Mouse (Mus musculus) kidney, adult 2 months (tissue): ENCODE measurements at regions not wholly inside any gene's neighbourhood (a gene's known extent, or its start where the extent isn't known, plus 50 kb on each side); places are given as distances from the start of the nearest gene placed in this dataset.

Experiments
- CTCF ChIP-seq: fragments of 200-500 bp; conservative IDR thresholded peaks from 2 replicates; pipeline ENCODE4 v1.5.1; 2011; ENCODE audit warnings: low read depth, mild to moderate bottlenecking, control low read depth, low read length, moderate library complexity, mixed read lengths; ENCODE audit not compliant: insufficient read depth, insufficient read length
- POLR2A ChIP-seq: fragments of 200-500 bp; IDR thresholded peaks from one replicate; pipeline ENCODE4 v1.6.1; 2011; ENCODE audit warnings: low read depth, low read length, control low read depth

DNA sequence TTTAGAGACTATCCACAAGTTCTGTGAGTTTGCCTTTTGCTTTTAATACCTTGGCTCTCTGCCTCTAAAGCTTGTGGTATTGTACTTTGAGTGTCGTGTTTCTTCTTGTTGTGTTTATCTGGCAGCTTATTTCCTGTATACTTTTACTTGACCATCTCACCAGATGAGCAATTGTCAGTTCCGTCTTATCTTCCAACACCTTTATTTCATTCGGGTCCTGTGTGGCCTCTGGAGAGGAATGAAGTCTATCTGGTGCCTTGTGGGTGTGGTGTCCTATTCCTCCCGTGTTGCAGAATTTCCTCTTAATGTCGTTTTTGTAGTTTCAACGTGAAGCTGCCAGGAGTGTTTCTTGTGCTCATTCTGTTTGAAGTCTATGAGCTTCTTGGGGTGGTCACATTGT lies 174.0 kb downstream of the 1700010I14Rik start:
- TF ChIP-seq CTCF (no peak), POLR2A (no peak)
